Mouse (Mus musculus): ENCODE measurements around the gene Gm17359. TPM values are rescaled to one million over a fixed set of nuclear protein-coding genes. Genes with fewer than 3 reads are reported as not detected.

Gm17359 gene
- polyA plus RNA-seq, 1 experiment = not detected

DNA sequence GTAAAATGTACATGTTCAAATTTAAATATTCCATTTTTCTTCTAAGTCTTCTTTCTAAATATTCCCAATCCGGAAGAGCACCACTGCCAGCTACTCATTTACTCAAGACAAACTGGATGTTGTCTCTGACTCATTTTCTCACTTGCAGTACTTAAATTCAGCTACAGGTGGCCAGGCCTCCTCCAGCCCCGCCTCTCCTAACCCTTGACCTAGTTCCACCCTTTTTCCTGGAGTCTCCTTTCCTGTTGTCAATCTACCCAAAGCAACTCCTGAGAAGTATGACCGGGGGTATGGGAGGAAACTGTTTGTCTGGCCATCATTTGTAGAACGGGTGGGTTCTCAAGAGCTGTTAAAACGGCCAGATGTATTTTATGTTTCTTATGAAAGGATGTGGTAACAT is 40.4 kb upstream of the Gm17359 start:
- H3K27me3 ChIP-seq (ENCODE audit: control insufficient read depth, insufficient read depth, low read length) = no peaks in the 10 kb centered on the region
- no peaks in the 10 kb centered on the region for H3K4me1 ChIP-seq (ENCODE audit: control insufficient read depth, insufficient read depth, insufficient read length)
- no peak for DNase-seq (ENCODE audit: low read depth in 1 of 2, low spot score in 2 of 2)
- WGBS = 72% methylated on average over 5 of the region's 5 CpGs
- TF ChIP-seq CTCF (IDR thresholded peaks at IDR 0.05; ENCODE audit: extremely low read depth, insufficient read depth, insufficient read length, insufficient replicate concordance) (no peak), POLR2A (IDR thresholded peaks at IDR 0.05; ENCODE audit: low read depth, low read length) (no peak)
- no peaks in the 10 kb centered on the region for H3K36me3 ChIP-seq (ENCODE audit: control insufficient read depth, insufficient read depth, low read length)
- no peak overlapping the region for H3K4me3 ChIP-seq (ENCODE audit: extremely low read depth, insufficient read depth, insufficient read length)
- no peak overlapping the region for H3K27ac ChIP-seq (ENCODE audit: insufficient read depth, low read length)

DNA sequence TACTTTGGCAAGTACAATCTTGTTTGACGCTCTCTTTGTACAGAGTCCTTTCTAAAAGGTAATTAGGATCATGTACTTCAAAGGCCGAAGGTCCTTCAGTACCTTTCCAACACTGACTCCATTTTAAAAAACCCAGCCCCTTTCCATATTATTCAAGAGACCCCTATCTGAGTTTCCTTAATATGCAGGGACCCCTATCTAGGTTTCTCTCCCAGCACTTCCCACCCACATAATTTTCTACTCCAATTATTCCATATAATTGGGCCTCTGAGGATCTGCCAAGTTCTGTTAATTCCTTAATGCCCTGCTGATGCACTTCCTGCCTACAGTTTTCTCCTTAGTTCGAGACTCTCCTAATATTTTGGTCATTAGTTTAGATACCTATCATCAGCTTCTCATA is 39.9 kb upstream of the Gm17359 start:
- Histone ChIP-seq H3K27me3 (ENCODE audit: control insufficient read depth, insufficient read depth, low read length) (no peaks in the 10 kb centered on the region), H3K4me1 (ENCODE audit: control insufficient read depth, insufficient read depth, insufficient read length) (no peaks in the 10 kb centered on the region), H3K27ac (ENCODE audit: insufficient read depth, low read length) (no peak overlapping the region), H3K36me3 (ENCODE audit: control insufficient read depth, insufficient read depth, low read length) (no peaks in the 10 kb centered on the region), H3K4me3 (ENCODE audit: extremely low read depth, insufficient read depth, insufficient read length) (no peak overlapping the region)
- TF ChIP-seq CTCF (IDR thresholded peaks at IDR 0.05; ENCODE audit: extremely low read depth, insufficient read depth, insufficient read length, insufficient replicate concordance) (no peak), POLR2A (IDR thresholded peaks at IDR 0.05; ENCODE audit: low read depth, low read length) (no peak)
- no peak for DNase-seq (ENCODE audit: low read depth in 1 of 2, low spot score in 2 of 2)
- WGBS = 92% methylated on average over 3 of the region's 3 CpGs

DNA sequence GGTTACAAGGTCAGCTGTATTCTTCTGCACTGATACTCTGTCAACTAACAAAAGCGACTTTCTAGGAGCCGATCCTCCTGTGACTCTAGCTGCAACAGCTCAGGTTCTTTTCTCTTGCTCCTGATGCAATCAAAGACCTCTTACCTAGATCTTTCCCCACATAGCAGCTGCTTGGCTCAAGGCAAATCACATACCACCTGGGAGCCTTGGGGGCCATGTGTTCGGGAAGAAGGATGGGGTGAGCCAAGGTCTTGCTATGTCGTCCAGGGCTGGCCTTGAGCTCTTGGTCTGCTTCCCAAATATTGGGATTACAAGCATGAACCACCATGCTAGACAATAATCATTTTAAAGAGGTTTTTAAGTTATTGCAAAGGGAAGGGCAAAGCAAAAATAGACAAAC is 39.2 kb upstream of the Gm17359 start:
- no peak for TF ChIP-seq CTCF (IDR thresholded peaks at IDR 0.05; ENCODE audit: extremely low read depth, insufficient read depth, insufficient read length, insufficient replicate concordance)
- Histone ChIP-seq H3K27ac (ENCODE audit: insufficient read depth, low read length) (no peak overlapping the region), H3K4me3 (ENCODE audit: extremely low read depth, insufficient read depth, insufficient read length) (no peak overlapping the region), H3K27me3 (ENCODE audit: control insufficient read depth, insufficient read depth, low read length) (no peaks in the 10 kb centered on the region), H3K4me1 (ENCODE audit: control insufficient read depth, insufficient read depth, insufficient read length) (no peaks in the 10 kb centered on the region), H3K36me3 (ENCODE audit: control insufficient read depth, insufficient read depth, low read length) (no peaks in the 10 kb centered on the region)
- no peak for DNase-seq (ENCODE audit: low read depth in 1 of 2, low spot score in 2 of 2)
- WGBS = 86% methylated on average over 4 of the region's 4 CpGs

DNA sequence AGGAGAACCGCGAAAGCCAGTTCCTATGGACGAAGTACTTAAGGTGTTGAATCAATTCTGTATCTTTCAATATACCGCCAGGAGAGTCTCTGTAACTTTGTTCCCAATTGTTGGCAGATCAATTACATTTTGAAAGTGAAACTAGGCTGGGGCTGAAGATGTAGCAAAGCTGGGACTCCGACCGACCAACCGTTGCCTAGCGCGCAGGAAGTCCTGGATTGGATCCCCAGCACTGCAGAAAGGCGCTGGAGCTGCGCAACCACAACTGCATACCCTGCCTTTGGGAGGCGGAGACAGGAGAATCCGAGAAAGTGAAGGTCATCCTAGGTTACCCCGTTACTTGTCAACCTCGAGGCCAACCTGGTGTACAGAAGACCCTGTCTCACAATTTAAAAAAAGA is 37.1 kb upstream of the Gm17359 start:
- no peak overlapping the region for H3K27ac ChIP-seq (ENCODE audit: insufficient read depth, low read length)
- 91% methylated on average over 15 of the region's 15 CpGs for WGBS
- no peaks in the 10 kb centered on the region for H3K36me3 ChIP-seq (ENCODE audit: control insufficient read depth, insufficient read depth, low read length)
- DNase-seq (ENCODE audit: low read depth in 1 of 2, low spot score in 2 of 2) = no peak
- no peaks in the 10 kb centered on the region for H3K4me1 ChIP-seq (ENCODE audit: control insufficient read depth, insufficient read depth, insufficient read length)
- no peak for TF ChIP-seq POLR2A (IDR thresholded peaks at IDR 0.05; ENCODE audit: low read depth, low read length)
- TF ChIP-seq CTCF (IDR thresholded peaks at IDR 0.05; ENCODE audit: extremely low read depth, insufficient read depth, insufficient read length, insufficient replicate concordance) = no peak
- H3K4me3 ChIP-seq (ENCODE audit: extremely low read depth, insufficient read depth, insufficient read length) = no peak overlapping the region
- no peaks in the 10 kb centered on the region for H3K27me3 ChIP-seq (ENCODE audit: control insufficient read depth, insufficient read depth, low read length)

GRCm38 (mm10) chr3:79308605-79309004 is 27.9 kb upstream of the Gm17359 start:
- WGBS = 90% methylated on average over 4 of the region's 4 CpGs
- Histone ChIP-seq H3K36me3 (ENCODE audit: control insufficient read depth, insufficient read depth, low read length) (no peaks in the 10 kb centered on the region), H3K4me1 (ENCODE audit: control insufficient read depth, insufficient read depth, insufficient read length) (no peaks in the 10 kb centered on the region), H3K27me3 (ENCODE audit: control insufficient read depth, insufficient read depth, low read length) (no peaks in the 10 kb centered on the region), H3K27ac (ENCODE audit: insufficient read depth, low read length) (no peak overlapping the region), H3K4me3 (ENCODE audit: extremely low read depth, insufficient read depth, insufficient read length) (no peak overlapping the region)
- TF ChIP-seq POLR2A (IDR thresholded peaks at IDR 0.05; ENCODE audit: low read depth, low read length) (no peak), CTCF (IDR thresholded peaks at IDR 0.05; ENCODE audit: extremely low read depth, insufficient read depth, insufficient read length, insufficient replicate concordance) (no peak)
- DNase-seq (ENCODE audit: low read depth in 1 of 2, low spot score in 2 of 2) = no peak

GRCm38 (mm10) chr3:79310184-79310583 is 26.3 kb upstream of the Gm17359 start:
- H3K36me3 ChIP-seq (ENCODE audit: control insufficient read depth, insufficient read depth, low read length) = no peaks in the 10 kb centered on the region
- no peak overlapping the region for H3K27ac ChIP-seq (ENCODE audit: insufficient read depth, low read length)
- H3K4me3 ChIP-seq (ENCODE audit: extremely low read depth, insufficient read depth, insufficient read length) = no peak overlapping the region
- no peak for TF ChIP-seq POLR2A (IDR thresholded peaks at IDR 0.05; ENCODE audit: low read depth, low read length)
- no peak for TF ChIP-seq CTCF (IDR thresholded peaks at IDR 0.05; ENCODE audit: extremely low read depth, insufficient read depth, insufficient read length, insufficient replicate concordance)
- 74% methylated on average over 7 of the region's 7 CpGs for WGBS
- no peaks in the 10 kb centered on the region for H3K4me1 ChIP-seq (ENCODE audit: control insufficient read depth, insufficient read depth, insufficient read length)
- DNase-seq (ENCODE audit: low read depth in 1 of 2, low spot score in 2 of 2) = no peak
- H3K27me3 ChIP-seq (ENCODE audit: control insufficient read depth, insufficient read depth, low read length) = no peaks in the 10 kb centered on the region

GRCm38 (mm10) chr3:79311895-79312294 is 24.6 kb upstream of the Gm17359 start:
- H3K27me3 ChIP-seq (ENCODE audit: control insufficient read depth, insufficient read depth, low read length) = no peaks in the 10 kb centered on the region
- no peak for DNase-seq (ENCODE audit: low read depth in 1 of 2, low spot score in 2 of 2)
- no peak overlapping the region for H3K27ac ChIP-seq (ENCODE audit: insufficient read depth, low read length)
- no peaks in the 10 kb centered on the region for H3K36me3 ChIP-seq (ENCODE audit: control insufficient read depth, insufficient read depth, low read length)
- H3K4me1 ChIP-seq (ENCODE audit: control insufficient read depth, insufficient read depth, insufficient read length) = no peaks in the 10 kb centered on the region
- H3K4me3 ChIP-seq (ENCODE audit: extremely low read depth, insufficient read depth, insufficient read length) = no peak overlapping the region
- TF ChIP-seq POLR2A (IDR thresholded peaks at IDR 0.05; ENCODE audit: low read depth, low read length) = no peak
- no peak for TF ChIP-seq CTCF (IDR thresholded peaks at IDR 0.05; ENCODE audit: extremely low read depth, insufficient read depth, insufficient read length, insufficient replicate concordance)
